Mouse (Mus musculus) heart, adult 11 months (tissue): ENCODE data around the gene Hcn3.

Source experiments
- DNase-seq: peaks from one replicate; pipeline ENCODE4 v3.0.0; 2022

Gene Hcn3

DNA sequence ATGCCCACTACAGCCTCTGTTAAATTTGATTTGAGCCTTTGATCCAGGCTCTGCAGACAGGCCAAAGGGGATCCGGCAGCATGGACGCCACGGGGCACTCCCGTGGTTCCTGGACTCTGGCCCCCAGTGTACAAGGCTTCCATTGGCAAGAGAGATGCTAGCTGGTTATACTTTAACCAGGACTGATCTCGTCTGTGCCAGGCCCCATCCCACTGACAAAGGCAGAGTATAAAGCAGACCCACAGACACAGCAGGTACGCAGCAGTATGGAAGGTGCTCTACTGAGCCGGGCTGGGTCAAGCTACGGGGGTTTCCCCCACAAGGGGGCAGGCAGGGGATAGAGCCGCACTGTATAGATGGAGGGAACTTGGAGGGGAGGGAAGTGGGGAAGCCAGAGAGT is 23.6 kb downstream of the Hcn3 start:
- no peak for DNase-seq

DNA sequence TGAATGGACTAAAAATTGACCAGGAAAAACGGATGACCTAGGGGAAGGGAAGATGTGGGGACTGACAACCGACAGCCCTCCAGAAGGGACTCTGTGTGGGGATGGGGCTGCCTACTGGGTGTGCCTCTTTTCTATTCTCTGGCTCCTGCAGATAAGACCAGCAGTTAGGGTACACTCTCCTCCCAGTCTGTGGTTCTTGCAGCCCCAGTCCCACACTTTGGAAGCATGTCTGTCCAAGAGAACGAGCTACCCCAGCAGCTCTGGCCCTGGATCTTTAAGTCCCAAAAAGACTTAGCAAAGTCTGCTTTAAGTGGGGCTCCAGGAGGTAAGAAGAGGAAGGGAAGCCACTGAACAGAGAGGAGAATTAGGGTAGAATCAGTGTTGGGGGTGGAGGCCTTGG is 24.0 kb downstream of the Hcn3 start, which contains the start of gene Pklr:
Gene Pklr (plus strand): TSS at position 185 of the 400 bp plus-strand sequence.
- DNase-seq = no peak

DNA sequence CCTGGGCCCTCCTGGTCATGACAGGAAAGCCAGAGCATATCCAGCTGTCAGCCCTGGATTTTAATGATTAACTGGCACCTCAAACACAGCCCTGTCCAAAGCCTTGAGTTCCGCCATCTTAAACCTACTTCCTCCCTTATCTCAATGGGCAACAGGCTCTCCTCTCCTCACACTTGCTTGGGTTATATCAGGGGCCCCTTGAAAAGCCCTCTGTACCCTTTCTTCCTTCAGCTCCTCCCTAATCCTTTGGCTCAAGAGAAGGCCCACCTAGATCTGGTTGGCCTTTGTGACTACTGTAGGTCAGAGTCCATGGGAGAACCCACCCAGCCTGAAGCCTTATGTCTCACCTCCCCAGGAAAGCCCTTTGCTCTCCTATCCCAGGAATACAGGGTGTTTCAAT is 26.2 kb downstream of the Hcn3 start:
- DNase-seq = no peak

DNA sequence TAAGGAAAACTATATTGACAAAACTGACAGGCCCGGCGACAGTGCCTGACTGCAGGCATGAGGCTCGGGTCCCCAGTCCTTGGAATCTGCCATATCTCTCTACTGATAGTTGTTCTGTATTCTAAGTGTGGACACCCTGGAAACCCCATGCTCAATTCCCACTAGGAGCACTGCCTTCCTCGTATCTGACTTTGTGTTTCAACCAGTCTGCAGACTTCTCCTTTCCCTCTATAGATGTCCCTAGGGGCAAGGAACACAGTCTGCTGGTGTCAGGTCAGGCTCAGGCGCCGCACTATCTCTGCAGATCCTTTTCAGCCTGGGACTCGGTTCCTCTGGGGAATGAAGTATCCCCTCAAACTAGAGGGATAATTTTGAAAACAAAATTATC is 26.9 kb downstream of the Hcn3 start:
- DNase-seq = no peak

DNA sequence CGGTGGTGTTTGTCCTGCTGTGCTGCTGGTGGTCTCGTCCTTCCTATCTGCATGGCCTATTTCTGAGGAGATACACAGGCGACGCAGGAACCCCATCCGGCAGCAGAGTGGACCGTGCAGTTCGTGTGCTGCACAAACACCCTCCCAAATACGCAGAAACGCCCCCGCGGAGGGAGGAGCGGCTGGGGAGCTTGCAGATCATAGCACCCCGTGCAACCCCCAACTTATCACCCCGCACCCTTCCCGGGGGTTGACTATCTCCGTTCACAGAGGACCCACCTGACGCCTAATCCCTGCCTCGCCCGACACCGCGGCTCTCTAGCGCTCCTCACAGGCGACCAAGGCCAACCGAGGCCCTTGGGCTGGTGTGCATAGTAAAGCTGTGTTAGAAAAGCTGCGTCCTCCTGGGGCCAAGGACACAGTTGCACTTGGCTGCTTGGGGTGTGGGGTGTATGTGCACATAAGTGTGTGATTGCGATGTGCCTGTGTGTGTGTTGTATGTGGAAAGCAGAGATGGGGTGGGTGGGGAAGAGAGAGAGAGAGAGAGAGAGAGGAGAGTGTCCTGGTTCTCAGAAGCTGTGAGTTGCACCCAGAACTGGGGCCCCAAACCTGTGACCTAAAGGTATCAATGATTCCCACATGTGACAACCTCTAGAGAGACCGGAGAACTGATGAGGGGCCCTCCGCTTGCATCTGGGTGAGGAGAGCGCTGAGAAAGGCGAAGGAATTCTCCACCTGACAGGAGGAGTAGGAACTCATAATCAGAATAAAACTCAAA is 27.5 kb downstream of the Hcn3 start:
- no peak for DNase-seq

DNA sequence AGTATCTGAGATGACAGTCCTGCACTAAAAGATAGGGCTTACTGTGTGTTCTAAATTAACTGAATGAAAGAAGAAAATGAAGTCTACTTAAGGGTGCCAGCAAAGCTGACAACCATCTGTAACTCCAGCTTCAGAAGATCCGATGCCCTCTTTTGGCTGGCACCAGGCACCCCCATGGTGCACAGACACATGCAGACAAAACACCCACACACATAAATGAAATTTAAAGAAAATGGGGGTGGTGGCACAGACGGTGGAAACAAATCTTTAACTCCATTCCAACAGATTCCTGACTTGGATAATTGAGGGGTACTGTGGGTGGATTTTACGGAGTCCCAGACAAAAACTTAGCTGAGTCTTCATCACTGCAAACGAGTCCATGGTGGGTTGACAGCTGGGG is 28.2 kb downstream of the Hcn3 start:
- no peak for DNase-seq

DNA sequence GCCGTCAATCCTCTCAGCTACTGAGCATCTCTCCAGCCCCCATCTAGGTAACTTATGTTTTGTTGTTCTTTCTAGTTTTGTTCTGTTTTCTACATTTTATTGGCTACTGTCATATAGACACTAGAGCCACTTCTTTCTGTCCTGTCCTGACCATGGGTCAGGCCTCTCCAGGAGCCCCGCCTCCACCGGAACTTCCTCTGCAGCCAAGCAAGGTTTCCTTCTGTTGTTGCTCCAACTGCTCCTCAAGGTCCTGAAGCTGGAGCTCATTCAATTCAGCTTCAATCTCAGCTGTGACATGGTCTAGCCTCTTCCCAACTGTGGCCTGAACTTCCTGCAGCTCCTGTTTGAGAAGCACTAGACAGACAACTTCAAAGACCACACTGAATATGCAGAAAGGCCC is 30.1 kb downstream of the Hcn3 start:
- no peak for DNase-seq

DNA sequence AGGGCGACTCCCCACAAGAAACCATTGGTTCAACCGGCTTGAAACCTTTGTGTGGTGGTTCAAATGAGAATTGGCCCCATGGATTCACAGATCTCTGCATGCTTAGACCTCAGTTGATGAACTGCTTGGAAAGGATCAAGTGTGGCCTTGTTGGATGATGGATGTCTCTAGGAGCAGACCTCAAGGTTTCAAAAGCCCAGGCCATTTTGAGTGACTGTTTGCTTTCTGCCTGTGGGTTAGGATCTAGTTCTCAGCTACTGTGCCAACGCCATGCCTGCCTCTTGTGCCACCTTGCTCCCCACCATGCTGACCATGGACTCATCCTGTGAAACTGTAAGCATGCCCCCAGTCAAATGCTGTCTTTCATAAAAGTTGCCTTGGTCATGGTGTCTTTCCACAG is 34.0 kb downstream of the Hcn3 start:
- no peak for DNase-seq

DNA sequence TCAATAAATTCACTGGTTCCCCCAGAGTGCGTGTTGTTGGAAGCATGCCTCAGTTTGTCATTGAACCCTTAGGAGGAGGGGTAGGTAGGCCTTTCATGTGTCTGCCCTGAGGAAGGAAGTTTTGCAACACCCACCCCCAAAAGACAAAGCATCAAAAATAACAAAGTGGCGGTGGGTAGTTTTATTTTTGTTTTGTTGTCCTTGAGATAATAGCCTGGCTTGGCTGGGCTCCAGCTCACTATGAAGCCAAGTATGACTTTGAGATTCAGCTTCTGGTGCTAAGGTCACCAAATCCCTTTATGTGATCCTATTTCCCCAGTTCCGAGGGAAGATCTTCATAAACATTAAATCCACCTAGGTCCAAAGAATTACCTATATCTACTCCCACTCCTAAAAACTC is 35.8 kb downstream of the Hcn3 start:
- DNase-seq = peak; percentile 87

DNA sequence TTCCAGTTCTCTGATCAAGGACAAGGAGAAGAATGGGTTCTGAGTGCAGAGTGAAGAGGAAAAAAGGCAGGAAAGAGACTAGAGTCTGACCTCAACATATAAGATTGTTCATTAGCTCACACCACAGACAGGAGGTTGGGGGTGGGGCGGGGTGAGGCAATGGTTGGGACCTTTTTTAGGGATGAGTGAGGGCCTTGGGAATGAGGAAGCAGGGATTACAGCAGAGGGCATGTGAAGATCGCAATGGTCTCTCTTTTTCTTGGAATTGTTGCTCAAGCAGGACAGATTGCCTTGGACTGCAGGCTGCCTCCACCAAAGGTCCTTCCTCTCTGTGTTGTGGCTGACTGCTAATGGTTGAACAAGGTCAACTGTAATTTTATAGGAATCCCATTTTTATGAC is 36.7 kb downstream of the Hcn3 start:
- peak; percentile 90 for DNase-seq

DNA sequence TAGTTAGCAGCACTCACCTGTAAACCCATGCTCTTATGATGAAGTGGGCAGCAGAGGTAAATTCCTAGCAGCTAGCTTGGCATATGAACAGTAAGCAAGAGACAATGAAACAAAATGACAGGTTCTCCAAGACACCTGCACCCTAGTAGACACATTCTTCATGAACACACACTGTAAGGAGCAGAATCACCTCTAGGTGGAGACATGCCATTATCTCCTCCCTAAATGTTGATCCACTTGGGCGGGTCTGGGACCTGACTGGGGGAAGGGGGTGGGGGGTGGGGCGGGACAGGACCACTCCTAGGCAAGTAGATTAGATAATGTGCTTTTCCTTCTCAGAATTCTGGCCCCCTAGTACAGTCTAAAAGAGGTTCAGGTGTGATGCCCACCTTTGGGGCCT is 44.5 kb downstream of the Hcn3 start:
- peak; percentile 78 for DNase-seq

DNA sequence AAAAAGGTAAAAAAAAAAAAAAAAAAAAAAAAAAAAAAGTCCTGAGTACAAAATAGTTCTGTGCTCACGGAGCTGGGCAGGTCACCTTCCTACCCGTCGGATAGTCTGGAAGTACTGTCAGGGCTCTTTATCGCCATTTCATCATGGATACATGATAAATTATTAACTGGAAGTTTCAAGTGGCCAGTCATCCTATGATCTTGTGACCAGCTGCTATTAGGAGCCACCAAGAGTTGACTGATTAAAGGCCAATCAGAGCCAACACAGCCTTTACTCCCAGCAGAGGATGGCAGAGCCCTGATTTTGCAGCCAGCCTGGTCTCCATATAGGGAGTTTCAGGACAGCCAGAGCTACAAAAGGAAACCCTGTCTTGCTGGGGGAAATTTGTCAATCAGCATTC is 46.9 kb downstream of the Hcn3 start:
- DNase-seq = no peak

DNA sequence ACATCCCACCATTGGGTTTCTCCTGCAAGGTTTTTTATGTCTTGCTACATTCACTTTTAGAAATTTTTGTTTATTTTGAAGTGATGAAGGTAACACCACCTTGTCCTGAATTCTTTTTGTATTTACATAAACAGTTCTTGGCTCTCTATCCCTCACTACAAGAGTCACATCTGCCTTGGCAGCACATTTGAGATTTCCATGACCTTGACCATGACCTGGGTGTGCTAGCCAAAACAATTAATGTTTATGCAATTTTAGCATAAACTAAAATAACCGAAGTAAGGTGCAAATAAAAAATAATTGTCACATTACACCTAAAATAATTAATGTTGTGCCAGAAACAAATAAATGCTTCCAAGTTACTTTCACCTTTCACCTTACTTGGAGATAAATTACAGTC is 51.9 kb downstream of the Hcn3 start:
- no peak for DNase-seq

DNA sequence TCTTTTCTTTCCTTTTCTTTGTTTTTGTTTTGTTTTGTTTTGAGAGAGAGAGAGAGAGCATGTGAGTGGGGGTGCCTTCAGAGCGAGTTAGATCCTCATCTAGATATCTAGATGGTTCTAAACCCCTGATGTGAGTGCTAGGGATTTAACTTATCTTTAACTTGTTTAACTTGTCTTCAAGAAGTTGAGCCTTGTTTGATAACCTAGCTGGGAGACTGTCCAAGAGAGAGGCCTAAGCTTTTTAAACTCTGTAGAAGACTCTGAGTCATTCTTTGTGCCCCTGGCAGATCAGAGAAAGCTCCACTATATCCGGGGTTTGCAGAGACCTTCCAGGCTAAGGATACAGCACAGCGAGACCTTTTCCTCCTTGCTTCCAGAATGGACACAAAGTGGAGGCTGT is 52.5 kb downstream of the Hcn3 start:
- no peak for DNase-seq

DNA sequence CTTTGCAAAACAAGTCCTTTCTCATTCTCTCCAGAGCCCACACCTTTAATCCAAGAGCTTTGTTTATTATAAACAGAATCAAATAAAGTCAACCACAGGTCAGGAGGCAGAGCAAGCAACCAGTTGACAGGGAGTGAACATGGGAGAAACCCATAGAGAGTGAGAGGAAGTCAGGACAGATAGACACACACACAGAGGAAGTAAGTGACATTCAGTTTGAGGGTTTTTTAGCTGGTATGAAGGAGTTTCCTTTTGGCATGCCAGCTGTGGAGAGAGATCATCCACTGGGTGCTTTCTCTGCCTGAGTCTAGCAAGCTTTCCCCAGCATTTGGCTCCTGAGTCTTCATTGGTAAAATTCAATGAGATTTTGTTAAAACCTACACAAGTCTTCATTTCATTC is 53.1 kb downstream of the Hcn3 start:
- no peak for DNase-seq

DNA sequence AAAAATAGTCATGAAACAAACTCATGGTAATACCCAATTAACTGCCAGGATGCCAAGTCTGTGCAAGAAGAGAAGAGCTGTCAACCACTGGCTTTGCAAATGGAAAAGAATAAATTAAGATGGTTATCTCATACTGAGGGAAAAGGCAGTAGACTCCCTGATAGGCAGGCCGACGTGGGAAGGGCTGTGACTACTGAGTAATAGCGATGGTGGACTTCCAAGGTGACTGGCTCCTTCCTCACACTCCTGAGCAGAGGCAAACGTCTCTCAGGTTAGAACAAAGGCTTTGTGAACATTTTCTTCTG is 56.8 kb downstream of the Hcn3 start:
- peak; percentile 44 for DNase-seq

DNA sequence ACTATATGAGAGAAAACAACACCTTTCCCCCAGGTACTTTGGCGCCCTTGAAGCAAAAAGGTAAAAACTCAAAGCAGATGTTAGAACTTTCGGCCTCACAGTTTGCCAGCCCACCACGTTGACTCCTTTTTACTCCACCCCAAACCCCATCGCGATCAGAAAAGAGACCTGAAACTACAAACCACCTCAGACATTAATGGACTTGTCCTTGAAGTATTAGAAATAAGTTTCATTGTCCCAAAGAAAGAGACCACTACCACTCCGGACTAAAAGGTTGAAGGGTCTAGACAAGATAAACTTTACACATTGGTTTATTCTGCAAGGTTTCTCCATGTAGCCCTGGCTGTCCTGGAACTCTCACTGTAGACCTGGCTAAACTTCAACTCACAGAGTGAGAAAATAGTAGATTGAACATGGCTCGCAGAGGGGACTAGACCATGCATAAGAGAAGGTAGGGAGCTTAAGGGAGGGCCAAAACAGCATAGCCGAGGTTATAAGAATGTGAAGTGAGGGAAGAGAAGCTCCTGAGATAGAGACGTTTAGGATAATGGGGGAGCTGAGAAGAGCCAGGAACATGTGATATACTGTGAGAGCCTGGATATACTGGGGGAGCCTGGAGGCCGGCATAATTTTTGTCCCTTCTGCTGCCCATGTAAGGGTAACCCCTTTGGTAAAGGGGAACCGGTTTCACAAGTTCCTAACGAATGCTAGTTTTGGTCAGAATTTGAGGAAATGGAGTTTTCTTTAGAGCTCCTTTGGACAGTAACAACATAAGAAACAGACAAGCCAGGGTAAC is 57.3 kb downstream of the Hcn3 start:
- DNase-seq = peak; percentile 79

DNA sequence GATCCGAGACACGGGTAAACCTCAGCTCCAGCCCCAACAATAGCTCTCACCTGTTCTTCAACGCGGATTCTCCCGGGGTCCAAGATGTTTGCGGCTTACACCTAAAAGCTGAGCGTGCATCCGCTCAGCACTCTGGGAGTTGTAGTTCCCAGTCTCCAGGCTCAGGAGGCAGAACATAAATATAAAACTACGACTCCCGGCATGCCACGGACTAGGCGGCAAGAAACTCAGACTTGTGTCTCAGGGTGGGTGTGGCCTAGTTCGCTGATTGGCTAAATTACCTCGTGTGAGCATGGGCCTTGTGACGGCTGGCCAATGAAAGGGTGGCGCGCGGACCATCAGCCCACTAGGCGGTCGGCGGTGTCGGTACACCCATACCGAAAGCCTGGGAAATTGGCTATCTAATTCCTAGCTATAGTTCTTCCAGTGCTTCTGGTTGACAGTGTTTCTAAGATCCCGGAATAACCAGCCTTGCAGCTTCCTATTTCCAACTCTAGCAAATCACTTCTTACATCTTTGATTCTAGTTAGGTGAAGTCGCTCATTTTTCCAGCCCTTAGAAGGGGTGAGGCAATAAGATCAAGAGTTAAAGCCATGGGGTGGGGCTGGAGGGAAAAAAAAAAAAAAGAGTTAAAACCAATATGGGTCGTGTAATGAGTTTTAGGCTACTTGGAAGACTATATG is 58.0 kb downstream of the Hcn3 start, which contains the start of gene Fdps:
Gene Fdps (minus strand): TSS at position 148 of the 683 bp plus-strand sequence.
- peak; percentile 100 for DNase-seq

DNA sequence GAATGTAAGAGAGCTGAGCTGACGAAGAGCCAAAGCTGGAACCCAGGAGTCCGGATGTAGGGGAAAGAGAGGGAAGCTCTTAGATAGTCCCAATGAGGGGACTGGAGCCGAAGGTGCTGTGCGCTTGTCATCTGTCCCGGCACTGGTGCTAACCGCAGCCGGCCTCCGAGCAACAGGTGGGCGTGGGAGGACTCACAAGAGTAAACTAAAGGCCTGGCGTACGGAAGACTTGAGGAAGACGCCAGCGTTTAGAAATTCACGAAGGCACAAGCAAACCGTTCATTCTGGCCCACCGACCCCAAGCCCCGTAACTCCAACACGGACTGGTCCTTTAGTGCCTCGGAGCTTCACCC is 58.6 kb downstream of the Hcn3 start:
- DNase-seq = no peak

DNA sequence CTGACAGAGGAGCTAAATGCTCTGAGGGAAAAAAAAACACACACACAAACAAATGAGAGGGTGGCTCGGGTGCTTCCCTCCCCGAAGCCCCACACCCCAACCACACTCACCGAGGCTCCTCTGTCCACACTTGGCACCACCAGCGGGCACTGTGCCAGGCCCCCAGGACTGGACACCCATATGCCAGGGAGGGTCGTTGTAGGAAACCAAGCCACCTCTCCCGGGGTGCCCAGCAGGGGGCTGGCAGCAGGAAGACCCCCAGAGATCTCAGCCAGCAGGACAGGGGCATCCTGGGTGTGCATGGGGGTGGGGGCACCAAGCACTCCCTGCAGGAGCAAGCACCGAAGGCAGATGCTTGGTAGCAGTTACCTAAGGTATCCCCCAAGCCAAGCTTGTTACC is 59.2 kb downstream of the Hcn3 start, which contains the start of gene Gm43738:
Gene Gm43738 (minus strand): TSS at position 289 of the 400 bp plus-strand sequence.
- DNase-seq = peak; percentile 93
